Mouse (Mus musculus): Measurements from ENCODE around the gene Fam161a.

DNA sequence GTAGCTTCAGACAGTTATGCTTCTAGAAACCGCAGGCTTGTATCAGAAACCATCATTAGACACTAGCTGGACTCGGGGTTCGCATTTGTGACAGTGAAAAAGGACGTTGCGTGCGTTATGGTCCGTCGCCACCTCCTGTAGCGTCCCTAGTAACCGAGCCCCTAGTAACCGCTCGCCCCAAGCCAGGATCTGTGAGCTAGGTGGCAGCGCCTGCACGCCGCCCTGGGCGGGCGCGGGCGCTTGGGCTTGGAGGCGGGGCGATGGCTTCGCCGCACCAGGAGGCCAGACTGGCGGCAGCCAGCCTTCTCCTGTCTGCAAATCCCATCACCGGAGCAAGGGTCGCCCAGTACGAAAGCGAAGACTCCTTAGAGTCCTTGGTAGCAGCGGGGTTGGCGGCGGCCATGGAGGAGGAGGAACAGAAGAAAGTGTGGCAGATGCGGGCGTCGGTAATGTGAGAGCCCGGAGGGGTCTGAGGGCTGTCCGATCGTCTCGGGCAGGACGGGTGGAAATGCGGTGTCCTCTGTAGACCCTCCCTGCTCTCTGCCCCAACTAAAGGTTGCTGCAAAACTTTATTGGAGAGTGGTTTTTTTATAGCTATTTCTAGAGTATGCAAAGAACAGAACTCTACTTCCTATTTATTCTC, 971 bp downstream of the Fam161a start:
- TF ChIP-seq TAL1 (IDR thresholded peaks at IDR 0.05; ENCODE audit: low read length) = no peak
- no peak for TF ChIP-seq GATA1 (IDR thresholded peaks at IDR 0.05; ENCODE audit: low read length)

All from erythroblast, embryonic 14.5 days (primary cell).